Mouse (Mus musculus) cerebellum, adult 18-20 months (tissue): ENCODE data around the gene Oit1.
A peak's percentile ranks its signal among the peaks of the same experiment; 100 is the strongest.

ENCODE experiments used
- DNase-seq, 2 experiments: peaks; one replicate each; pipeline ENCODE4 v3.0.0; 2021

Oit1 gene

DNA sequence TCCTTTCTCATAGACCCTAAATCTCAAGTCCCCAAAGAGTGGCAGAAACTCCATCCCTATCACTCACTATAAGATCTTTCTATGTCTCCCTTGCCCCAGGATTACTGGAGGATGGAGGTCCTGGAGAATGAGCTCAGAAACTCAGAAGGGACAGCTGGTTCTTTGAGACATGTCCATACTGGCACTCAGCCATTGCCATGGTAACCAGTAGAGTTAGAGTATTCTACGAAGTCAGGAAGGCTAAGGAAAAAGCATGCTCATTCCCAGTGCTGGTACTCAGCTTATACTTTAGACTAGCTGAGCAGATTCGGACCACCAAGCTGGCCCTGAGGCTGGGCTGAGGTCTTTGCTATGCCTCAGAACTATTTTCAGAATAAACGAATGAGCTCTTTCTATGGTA is 44.0 kb downstream of the Oit1 start:
- DNase-seq = peak in 1 of 2 experiments; percentile 36

DNA sequence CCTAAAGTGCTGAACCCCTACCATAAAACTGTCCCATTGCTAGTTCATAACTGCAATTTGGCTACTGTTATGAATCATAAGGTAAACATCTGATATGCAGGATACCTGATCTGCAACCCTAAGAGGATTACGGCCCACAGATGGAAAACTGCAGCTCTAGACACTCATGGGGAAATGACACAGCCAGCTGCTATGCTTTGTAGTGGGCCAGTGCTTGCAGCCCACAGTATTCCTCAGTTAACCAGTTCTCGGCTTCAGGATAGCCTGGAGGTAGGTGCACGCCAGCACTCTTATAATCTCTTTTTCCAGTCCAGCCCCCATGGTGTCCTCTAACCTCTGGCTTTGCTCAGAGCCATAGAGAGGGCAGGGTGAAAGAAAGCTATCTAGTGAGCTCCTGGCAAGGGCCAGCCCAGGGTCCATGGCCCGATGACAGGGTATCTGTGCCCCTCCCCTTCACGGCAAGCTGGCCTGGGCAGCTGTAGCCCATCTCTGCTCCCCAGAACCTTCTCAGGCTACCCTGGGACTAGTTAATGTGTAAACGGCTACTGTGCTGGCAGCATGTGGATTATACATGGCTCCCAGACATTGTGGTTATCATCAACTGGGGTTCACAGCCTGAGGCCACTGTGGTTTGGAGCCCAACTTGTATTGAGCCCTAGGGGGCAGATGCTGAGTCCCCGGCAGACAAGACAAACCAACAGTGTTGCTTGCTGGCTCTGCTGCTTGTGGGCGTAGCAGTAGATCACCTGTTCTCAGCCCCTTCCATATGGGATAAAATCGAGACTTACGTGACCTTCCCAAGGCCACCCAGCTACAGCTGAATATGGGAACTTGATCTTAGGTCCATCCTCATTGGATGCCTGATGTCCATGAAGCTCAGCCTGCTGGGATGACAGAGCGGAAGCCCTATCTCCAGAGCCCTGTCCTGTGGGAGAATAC is 46.0 kb downstream of the Oit1 start:
- DNase-seq = no peak

DNA sequence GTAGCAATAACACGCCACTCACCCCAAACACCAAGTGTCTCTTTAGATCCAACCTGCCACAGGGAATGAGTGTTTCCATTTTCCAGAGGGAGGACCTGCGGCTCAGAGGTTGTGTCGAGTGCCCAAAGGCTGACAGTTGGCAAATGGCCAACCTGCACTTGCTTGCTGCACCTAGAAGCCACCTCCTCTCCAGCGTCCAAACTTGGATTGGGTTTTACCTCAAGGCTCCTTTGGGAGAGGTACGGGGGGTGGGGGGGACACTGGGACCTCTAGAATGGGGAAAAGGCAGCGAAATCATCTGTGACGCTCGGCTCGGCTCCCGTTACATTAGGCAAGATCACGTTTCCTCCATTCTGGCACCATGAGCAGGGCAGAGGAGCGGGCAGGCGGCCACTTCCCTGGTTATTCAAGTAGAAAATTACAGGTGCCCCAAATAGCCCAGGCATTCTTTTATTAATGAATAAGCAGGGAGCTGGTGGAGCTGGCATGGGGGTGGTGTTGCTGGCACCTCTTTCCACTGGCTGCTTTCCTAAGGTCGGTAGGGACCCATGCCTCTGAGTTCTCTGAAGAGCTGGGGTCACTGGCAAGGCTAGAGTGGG is 47.1 kb downstream of the Oit1 start:
- DNase-seq = peak; percentile 88 to 89

DNA sequence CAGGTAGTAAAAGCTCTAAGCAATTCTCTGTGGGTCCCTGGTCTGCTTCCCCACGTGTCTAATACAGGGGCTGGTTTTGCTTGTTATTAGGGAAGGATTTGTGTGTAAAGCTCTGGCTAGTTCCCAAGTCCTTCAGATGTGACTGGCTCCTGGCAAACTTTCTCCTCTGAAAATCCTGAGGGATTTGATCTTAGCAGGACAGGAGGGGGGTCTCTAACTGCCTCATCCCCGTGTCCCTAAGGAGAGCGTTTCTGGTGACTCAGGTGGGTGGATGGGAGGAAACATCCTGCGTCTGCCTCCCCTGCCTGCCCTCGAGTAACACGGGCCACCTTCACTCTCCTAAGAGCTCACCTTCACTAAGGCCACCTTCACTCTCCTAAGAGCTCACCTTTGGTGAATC is 48.2 kb downstream of the Oit1 start:
- DNase-seq = no peak

DNA sequence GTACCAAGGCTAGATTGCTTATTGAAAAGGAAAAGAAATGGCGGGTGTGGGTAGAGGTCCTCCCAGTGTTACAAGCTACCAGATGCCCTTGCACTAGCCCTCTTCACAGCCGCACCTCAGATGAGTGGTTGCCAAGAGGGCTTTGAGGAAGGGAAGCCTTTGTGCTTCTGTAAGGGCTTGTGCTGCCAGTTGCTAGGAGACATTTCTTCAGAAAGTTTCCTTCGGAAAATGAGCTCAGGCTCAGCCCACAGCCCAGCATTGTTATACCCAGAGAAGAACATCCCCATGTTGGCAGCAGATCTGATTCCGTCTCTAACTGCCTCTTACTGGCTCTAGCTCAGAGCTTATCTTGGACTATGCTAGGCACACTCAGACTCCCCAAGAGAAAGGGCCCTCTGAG is 49.0 kb downstream of the Oit1 start:
- DNase-seq = no peak

DNA sequence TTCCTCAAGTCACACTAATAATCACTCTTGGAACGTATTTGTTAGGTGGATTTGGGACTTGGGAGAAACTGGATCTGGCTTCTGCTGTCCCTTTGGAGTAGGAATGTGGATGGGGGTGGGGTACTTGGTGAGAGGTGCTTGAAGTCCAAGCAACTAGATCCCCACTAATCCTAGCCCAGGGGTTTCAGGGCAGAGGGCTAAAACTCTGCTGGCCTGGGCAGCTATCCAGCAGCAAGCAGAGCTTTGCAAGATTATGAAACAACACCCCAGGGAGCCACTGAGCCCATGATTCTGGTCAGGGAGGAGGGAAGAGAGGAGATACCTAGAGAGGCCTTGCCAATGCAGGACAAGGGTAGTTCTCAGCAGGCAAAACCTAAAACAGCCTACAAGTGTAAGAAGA is 51.2 kb downstream of the Oit1 start:
- no peak for DNase-seq

DNA sequence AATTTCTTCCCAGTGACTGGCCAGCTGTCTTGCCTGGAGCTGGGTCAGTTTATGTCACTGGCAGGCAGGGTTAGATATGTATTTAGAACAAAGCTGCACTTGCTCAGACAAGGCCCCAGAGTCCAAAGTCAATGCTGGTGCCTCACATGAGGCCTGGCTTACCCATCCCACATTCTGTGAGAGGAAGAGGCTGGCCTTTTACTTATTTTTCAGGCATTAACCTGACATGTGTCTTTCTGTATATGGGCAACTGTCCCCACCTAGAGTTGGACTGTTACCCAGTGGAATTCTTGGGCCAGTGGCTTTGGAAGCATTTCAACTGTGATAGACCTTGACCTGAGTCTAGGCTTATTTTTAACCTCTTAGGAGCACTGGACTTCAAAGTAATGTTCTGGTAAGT is 51.6 kb downstream of the Oit1 start:
- DNase-seq = no peak

DNA sequence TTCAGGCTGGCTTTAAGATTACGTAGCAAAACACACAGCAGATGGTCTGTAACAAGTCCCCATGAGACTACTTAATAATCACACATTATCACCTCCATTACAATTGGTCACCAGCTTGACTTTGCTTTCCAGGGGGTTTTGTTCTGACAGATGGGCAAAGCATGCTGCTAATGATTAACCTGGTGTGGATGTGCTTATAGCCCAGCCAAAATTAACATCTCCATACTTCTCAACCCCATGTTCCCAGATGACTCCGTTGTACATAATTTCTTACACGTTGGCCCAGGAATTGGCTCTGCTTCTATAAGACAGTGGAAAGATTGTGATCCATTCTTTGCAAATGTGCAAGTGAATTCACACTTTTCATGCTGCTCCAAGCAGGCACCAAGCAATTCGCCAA is 52.8 kb downstream of the Oit1 start:
- no peak for DNase-seq

DNA sequence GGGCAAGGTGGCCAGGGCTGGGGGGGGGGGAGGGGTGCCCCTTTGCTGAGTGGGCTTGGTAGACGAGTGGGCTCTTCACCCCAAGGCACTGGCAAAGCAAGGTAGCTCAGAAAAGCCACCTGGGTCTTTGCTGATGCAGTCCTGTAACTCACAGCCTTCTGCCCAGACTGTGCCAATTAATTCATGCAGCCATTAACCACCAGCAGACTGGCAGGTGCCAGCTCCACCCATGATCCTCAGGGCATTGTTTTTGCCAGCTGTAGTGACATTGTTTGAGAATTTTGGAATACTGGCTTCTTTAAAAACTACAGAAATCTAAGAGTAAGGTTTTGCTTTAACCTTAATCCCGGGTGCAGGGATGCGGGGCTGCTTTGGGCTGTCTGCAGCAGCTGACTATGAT is 58.0 kb downstream of the Oit1 start:
- no peak for DNase-seq

DNA sequence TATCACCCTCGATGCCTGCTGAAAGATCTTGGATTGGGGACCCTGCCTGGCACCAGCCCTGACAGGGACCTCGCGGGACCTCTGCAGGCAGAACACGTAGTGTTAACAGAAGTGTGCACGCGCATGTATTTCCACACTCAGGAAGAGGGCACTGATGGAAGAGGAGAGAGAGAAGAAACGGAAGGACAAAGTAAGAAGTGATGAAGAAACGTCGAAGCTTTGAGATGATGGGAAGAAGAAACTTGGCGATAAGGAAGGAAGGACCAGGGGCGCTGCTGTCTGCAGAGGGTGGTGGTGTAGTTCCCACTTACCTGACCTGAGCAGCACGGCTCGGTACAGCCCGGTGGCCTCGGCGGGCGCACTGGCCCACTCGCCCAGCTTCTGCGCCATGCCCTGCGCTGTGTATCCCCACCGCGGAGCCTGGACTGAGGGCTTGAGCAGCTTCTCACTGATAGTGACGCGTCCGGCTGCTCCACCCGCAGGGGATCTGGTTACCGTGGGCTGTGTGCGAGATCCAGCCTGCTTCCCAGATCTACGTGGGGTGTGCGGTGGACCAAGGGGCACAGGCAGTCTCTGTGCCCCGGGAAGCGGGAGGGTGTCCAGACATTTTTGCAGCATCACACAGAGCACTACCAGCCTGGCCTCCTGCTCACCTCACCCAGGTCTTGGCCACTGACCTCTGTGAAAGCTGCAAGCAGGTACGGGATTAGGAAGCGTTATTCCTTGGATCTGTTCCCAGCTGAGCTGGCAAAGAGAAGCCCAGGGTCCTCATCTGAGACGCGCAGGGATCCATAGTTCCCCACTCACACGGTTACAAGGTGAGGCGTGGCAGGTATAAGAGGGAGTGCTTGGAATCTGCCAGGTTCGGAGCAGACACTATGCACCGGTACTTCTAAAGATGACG is 61.1 kb downstream of the Oit1 start, which contains the start of gene Fam107a:
TSS of gene Fam107a (minus strand) at position 830 of the 904 bp plus-strand sequence.
- no peak for DNase-seq

DNA sequence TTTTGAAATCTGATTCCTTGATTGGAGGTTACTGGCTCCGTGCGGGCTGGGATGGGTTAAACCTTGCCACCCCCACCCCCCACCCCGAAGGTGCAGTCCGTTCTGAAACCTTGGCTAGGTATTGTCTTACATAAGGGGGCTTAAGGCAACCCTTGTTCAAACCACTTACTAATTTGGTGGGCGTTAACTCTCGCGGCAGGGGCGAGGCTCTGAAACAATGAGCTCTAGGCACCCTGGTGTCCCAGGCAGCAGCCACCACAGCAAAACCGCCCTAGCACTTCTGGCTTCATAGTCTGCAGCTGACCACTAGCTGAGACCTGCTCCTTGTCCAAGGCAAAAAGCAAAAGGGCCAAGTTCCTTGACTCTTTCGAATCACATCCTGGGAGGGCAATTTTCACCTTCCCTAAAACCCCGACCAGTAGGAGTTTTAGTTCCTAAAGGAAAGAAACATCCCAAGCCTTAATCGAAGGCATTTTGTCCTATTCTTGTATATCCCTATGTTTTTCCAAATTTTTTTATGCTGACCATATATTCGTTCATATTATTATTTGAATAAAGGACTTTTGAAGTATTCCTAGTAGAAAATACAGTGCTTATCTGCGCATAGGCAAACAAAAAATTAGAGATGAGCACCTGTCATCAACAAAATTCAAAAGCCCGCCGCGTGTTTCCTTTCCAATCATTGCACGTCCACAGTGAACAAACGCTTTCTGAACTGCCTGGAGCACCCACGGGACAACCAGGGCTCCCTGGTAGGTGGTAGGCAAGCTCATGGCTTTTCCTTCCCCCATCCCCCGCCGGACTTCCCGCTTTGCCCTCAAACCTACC is 62.0 kb downstream of the Oit1 start:
- DNase-seq = no peak

DNA sequence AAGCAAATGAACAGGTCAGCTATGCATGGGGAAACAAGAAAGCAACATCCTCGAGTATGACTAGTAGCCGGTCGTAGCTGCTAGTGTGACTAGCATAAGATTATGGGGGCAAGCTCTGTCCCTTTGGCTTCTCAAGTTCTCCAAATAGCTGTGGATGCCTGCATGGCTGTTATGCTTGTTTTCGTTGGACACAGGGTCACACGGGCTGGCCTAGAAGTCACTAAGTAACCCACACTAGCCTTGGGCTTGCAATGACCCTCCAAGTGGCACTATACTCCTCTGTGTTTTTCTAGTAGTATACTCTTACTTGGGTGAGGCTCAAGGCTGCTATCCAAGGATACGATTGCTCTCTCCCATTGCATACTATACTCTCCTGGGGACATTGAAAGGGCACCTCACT is 63.4 kb downstream of the Oit1 start:
- DNase-seq = no peak

DNA sequence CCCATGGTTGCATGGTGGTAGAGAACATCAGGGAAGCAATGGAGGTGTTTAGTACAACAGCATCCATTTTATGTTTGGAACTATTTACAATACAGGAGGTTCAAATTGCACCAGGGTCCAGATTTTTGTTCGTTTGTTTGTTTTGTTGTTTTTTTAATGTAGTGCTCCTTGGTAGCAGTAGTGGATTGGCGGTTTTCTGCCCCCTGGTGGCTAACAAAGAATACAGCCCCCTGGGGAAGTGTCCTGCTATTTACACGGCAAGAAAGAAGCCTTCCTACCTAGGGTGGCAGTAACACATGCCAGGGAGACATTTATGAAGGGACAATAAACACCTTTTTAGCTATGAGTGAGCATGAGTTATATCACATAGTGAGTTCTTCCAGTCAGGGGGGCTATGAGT is 64.0 kb downstream of the Oit1 start:
- no peak for DNase-seq

DNA sequence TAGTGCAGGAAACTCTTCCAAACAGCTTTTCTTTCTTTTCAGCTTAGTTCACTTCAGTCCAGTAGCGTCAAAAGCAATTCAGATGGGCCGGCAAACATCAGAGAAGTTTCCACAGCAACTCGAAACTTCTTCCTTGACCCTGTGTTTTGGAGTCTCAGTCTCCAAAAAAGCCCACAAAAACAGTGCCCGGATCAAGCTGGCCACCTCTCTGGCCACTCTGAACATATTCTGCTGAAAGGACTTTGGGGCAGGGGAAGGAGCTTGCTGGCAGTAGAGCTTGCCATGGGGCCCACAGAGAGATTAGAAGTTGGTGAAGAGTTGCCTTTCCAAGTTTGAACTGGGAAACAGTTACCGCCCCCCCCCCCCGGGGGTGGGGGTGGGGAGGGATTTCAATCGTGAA is 64.7 kb downstream of the Oit1 start:
- DNase-seq = no peak

DNA sequence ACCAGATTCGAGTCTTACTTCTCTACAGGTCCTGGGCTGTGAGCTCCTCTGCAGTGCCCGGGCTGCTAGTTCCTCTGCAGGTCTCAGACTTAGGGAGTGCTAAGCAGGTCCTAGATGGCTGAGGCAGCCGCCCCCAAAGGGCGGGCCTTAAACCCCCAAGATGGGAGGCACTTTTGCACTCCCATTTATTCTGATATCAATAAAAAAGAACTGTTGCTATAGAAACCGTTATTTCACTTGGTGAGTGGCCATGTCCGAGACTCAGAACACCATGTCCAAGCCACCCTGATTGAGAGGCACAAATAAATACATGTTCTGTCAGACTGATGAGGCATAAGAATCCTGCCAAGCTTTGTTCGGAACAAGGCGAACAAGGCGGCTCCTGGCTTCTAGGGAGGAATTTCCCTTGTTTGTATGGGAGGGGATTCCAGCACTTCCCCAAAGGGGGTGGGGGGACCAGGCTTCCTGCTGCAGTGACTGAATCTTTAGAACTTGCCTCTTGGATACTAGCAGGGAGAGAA is 68.9 kb downstream of the Oit1 start:
- DNase-seq = no peak

DNA sequence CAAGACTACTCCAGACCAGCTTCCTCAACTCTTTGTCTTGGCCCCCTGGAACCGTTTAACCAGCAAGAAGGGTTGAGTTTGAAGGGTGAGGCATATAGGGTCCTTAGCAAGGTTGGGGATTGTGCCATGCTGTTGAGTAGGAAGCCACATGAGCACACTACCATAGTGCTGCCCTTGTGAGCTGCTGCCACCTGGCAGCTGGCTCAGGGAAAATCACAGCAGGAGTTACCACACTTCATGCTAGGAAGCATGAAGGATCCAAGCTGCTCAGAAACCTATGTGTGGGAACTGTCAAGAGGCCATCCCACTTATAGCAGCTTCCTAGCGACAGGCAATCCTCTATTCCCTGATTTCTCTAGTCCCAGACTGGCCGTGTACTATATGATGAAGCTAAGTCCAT is 69.9 kb downstream of the Oit1 start:
- no peak for DNase-seq

DNA sequence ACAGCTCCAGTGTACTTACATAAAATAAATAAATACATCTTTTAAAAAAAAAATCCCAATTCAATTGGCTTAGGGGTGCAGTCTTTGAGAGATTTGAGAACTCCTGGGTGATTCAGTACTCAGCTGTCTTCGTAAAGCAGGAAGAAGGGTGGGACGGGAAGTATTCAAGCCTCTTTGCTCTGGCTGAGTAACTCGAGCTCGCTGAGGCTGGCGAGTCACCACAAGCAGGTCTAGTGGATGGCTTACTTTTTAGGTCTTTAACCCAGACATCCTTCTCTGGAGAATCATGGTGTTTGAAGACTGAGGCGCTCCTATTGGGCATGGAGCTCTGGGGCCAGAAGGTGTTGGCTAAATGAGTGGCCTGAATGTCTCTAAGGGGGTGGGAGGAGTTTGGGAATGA is 71.7 kb downstream of the Oit1 start:
- DNase-seq = no peak

DNA sequence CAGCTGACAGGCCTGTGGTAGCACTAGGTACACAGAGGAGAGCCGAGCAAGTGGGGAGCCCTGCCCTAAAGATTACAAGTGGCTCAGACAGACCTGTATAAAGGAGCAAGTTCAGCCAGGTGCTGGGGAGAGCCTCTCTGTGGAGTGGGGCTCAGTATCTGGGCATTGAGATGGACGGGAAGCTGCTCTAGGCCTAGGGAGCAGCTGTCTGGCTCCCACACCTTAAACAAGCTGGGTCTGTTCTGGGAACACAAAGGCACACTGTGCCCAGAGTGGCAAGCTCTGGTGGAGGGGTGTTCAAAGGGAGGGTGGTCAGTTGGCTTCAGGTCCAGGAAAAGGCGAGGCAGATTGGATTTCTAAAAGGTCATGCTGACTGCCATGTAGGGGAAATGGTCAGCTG is 73.5 kb downstream of the Oit1 start:
- DNase-seq = no peak

DNA sequence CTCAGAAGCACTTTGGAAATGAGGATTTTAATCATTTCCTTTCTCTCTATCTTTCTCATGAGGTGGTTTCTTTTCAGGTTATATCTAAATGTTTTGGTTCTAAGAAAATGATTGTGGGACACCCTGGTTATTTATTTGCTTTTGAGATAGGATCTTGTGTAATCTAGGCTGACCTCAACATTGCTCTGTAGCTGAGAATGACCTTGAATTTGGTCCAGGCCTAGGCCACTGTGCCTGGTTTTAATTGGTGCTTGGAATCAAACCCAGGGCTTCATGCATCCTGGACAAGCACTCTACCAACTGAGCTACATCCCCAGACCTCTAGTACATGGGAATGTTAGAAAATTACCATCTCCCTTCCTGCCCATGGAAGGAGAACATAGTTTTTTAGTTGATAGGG is 74.5 kb downstream of the Oit1 start:
- no peak for DNase-seq

DNA sequence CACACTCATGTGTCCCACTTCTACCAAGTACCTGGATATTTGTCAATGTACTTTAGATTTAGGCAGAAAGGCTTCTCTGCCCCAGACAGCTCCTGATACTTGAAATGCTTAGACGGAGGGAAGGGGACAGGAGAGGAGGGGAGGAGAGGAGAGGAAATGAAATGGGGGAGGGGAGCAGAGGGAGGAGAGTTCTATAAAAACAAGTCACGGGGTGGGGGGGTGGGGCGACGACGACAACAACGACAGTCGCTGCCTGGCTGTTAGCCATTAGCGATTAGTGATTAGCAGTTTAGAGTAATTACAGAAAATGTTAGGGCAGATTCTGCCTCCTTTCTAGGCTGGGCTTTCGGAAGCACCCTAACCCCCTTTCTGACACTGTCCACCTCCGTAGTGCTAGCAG is 75.9 kb downstream of the Oit1 start:
- DNase-seq = no peak

DNA sequence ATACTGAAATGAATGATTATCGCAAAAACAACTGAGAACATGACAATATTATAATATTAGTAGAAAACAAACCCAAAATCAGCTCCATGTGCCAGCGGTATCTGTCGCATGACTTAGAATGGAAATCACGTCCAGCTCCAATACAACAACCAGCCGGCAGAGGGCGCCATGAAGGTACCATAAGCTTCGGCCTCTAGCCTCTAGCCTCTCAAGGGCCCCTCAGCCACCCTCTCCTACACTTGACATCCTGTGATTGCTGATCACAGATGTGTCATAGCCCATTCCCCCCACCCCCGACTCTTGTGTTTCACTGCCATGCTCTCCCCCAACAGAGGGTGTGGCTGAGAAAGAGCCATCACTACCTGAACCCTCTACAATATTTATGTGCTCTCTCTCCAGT is 78.3 kb downstream of the Oit1 start:
- DNase-seq = peak; percentile 66 to 76
